Mouse (Mus musculus) CH12.LX (cell line): ENCODE data around the gene Foxp1. TPM values are rescaled to one million over a fixed set of nuclear protein-coding genes. Genes with fewer than 3 reads are reported as not detected.
A peak's percentile ranks its signal among the peaks of the same experiment; 100 is the strongest.

ENCODE experiments used
- DNase-seq: peaks from one replicate; pipeline ENCODE4 v3.0.0-alpha.2; 2013; ENCODE audit errors: extremely low read depth
- H3K27ac ChIP-seq: 2 replicates; pipeline ENCODE4 v1.5.1; 2012; ENCODE audit warnings: low read depth, mild to moderate bottlenecking, control low read depth, moderate library complexity; ENCODE audit not compliant: insufficient read depth
- H3K27me3 ChIP-seq: replicated peaks from 2 replicates; pipeline ENCODE3; 2012; ENCODE audit warnings: inconsistent platforms
- H3K36me3 ChIP-seq, 2 experiments: replicated peaks in 1 of 2; 2 replicates each; pipeline versions ENCODE3 to v1.6.1; 2012; ENCODE audit warnings: inconsistent platforms in 1 of 2, low read length in 1 of 2, mild to moderate bottlenecking in 1 of 2, mixed read lengths in 1 of 2, moderate library complexity in 1 of 2; ENCODE audit not compliant: control insufficient read depth in 1 of 2, insufficient read depth in 1 of 2
- H3K4me1 ChIP-seq, 2 experiments: 2 replicates each; pipeline ENCODE4 v1.6.1; 2012; ENCODE audit warnings: inconsistent platforms in 1 of 2, moderate library complexity in 1 of 2; ENCODE audit not compliant: insufficient read depth in 2 of 2, control insufficient read depth in 1 of 2
- H3K4me2 ChIP-seq: 2 replicates; pipeline ENCODE4 v1.6.1; 2012; ENCODE audit warnings: low read depth, mild to moderate bottlenecking, control low read depth; ENCODE audit not compliant: poor library complexity, insufficient read depth, severe bottlenecking
- H3K4me3 ChIP-seq, 3 experiments: fragments of 150-350 bp in 1 of 3; sonication (generic) in 1 of 3; replicated peaks in 1 of 3; 2 replicates each; pipeline versions ENCODE3 to v1.5.1; 2011 to 2012; ENCODE audit warnings: low read depth in 2 of 3, low read length in 2 of 3, mild to moderate bottlenecking in 2 of 3, moderate library complexity in 2 of 3, control low read depth in 1 of 3, improper control_type of control experiment in 1 of 3, inconsistent platforms in 1 of 3, mixed read lengths in 1 of 3; ENCODE audit not compliant: poor library complexity in 1 of 3
- H3K79me2 ChIP-seq: replicated peaks from 2 replicates; pipeline ENCODE4 v1.6.1; 2012; ENCODE audit warnings: mild to moderate bottlenecking, moderate library complexity; ENCODE audit not compliant: control insufficient read depth, poor library complexity, insufficient read depth, severe bottlenecking; ENCODE audit errors: extremely low read depth
- H3K9ac ChIP-seq: 2 replicates; pipeline ENCODE4 v1.6.1; 2012; ENCODE audit warnings: low read depth, mild to moderate bottlenecking, control low read depth, moderate library complexity; ENCODE audit not compliant: insufficient read depth
- H3K9me3 ChIP-seq: replicated peaks from 2 replicates; pipeline ENCODE3; 2012; ENCODE audit warnings: low read length, inconsistent platforms, mixed read lengths
- CHD1 ChIP-seq: IDR thresholded peaks from 2 replicates; pipeline ENCODE4 v1.6.1; 2012; ENCODE audit warnings: low read depth, low read length, improper control_type of control experiment, inconsistent platforms
- CHD2 ChIP-seq: IDR thresholded peaks from 2 replicates; pipeline ENCODE4 v1.6.1; 2011; ENCODE audit warnings: low read length, improper control_type of control experiment
- E2F4 ChIP-seq: IDR thresholded peaks from 2 replicates; pipeline ENCODE4 v1.6.1; 2011; ENCODE audit warnings: low read depth, low read length, improper control_type of control experiment; ENCODE audit not compliant: insufficient replicate concordance
- ETS1 ChIP-seq: conservative IDR thresholded peaks from 2 replicates; pipeline ENCODE4 v1.6.1; 2012; ENCODE audit warnings: low read depth, mild to moderate bottlenecking, inconsistent platforms, low read length, improper control_type of control experiment, moderate library complexity
- GABPA ChIP-seq: IDR thresholded peaks from 2 replicates; pipeline ENCODE4 v1.6.1; 2012; ENCODE audit warnings: low read depth, low read length, improper control_type of control experiment, inconsistent platforms; ENCODE audit not compliant: insufficient replicate concordance
- HCFC1 ChIP-seq: IDR thresholded peaks from 2 replicates; pipeline ENCODE4 v1.6.1; 2012; ENCODE audit warnings: low read depth, mild to moderate bottlenecking, inconsistent platforms, low read length, improper control_type of control experiment
- IRF4 ChIP-seq: IDR thresholded peaks from 2 replicates; pipeline ENCODE4 v1.6.1; 2014; ENCODE audit warnings: low read depth, mild to moderate bottlenecking, inconsistent platforms, low read length, improper control_type of control experiment
- JUN ChIP-seq: IDR thresholded peaks from 2 replicates; pipeline ENCODE4 v1.6.1; 2011; ENCODE audit warnings: low read depth, mild to moderate bottlenecking, low read length, improper control_type of control experiment, moderate library complexity; ENCODE audit not compliant: insufficient read depth
- KAT2A ChIP-seq: IDR thresholded peaks from 2 replicates; pipeline ENCODE4 v1.6.1; 2012; ENCODE audit warnings: low read length, improper control_type of control experiment, inconsistent platforms; ENCODE audit not compliant: insufficient replicate concordance
- MAFK ChIP-seq: IDR thresholded peaks from 2 replicates; pipeline ENCODE4 v1.6.1; 2011; ENCODE audit warnings: low read length, improper control_type of control experiment; ENCODE audit not compliant: insufficient replicate concordance
- MAX ChIP-seq: IDR thresholded peaks from 2 replicates; pipeline ENCODE4 v1.6.1; 2011; ENCODE audit warnings: low read length, improper control_type of control experiment
- MAZ ChIP-seq: IDR thresholded peaks from 2 replicates; pipeline ENCODE4 v1.6.1; 2012; ENCODE audit warnings: low read depth, mild to moderate bottlenecking, inconsistent platforms, low read length, improper control_type of control experiment, moderate library complexity
- MYC ChIP-seq: IDR thresholded peaks from 2 replicates; pipeline ENCODE4 v1.6.1; 2011; ENCODE audit warnings: low read depth, mild to moderate bottlenecking, improper control_type of control experiment, low read length
- NELFE ChIP-seq: IDR thresholded peaks from 2 replicates; pipeline ENCODE4 v1.6.1; 2011; ENCODE audit warnings: low read depth, low read length, improper control_type of control experiment
- POLR2AphosphoS2 ChIP-seq: IDR thresholded peaks from 2 replicates; pipeline ENCODE4 v1.6.1; 2011; ENCODE audit warnings: low read depth, low read length, improper control_type of control experiment
- RAD21 ChIP-seq: IDR thresholded peaks from 2 replicates; pipeline ENCODE4 v1.6.1; 2011; ENCODE audit warnings: low read depth, mild to moderate bottlenecking, low read length, improper control_type of control experiment, moderate library complexity
- SIN3A ChIP-seq: IDR thresholded peaks from 2 replicates; pipeline ENCODE4 v1.6.1; 2012; ENCODE audit warnings: low read length, improper control_type of control experiment, inconsistent platforms
- SMC3 ChIP-seq: IDR thresholded peaks from 2 replicates; pipeline ENCODE4 v1.6.1; 2011; ENCODE audit warnings: low read depth, low read length, improper control_type of control experiment
- USF1 ChIP-seq: IDR thresholded peaks from 2 replicates; pipeline ENCODE4 v1.6.1; 2014; ENCODE audit warnings: low read depth, mild to moderate bottlenecking, inconsistent platforms, low read length, improper control_type of control experiment
- USF2 ChIP-seq: conservative IDR thresholded peaks from 2 replicates; pipeline ENCODE4 v1.6.1; 2011; ENCODE audit warnings: low read depth, low read length, improper control_type of control experiment
- ZC3H11A ChIP-seq: IDR thresholded peaks from 2 replicates; pipeline ENCODE4 v1.6.1; 2012; ENCODE audit warnings: low read depth, mild to moderate bottlenecking, inconsistent platforms, low read length, improper control_type of control experiment
- ZMIZ1 ChIP-seq: IDR thresholded peaks from 2 replicates; pipeline ENCODE4 v1.6.1; 2012; ENCODE audit warnings: low read depth, mild to moderate bottlenecking, inconsistent platforms, low read length, improper control_type of control experiment
- ZNF384 ChIP-seq: IDR thresholded peaks from 2 replicates; pipeline ENCODE4 v1.6.1; 2012; ENCODE audit warnings: low read depth, low read length, improper control_type of control experiment, inconsistent platforms
- dilution Hi-C: fragments of 300-500 bp; cut with MboI; formaldehyde crosslinking; loops from 2 replicates; pipeline ENCODE4 v1.14.3; 2020; ENCODE audit warnings: low sequenced_read_pairs; ENCODE audit not compliant: extremely low pct_unique_long_range_greater_than_20kb, extremely low pct_ligation_motif_present
- in situ Hi-C: fragments of 300-500 bp; cut with MboI; formaldehyde crosslinking; loops from 3 replicates; pipeline ENCODE4 v1.14.3; 2019; ENCODE audit warnings: low sequenced_read_pairs, low pct_ligation_motif_present, low pct_unique_long_range_greater_than_20kb, mixed read lengths
- polyA plus RNA-seq: library from polyadenylated mRNA; unstranded; fragments of >175 nt; gene quantifications from 2 replicates; pipeline ENCODE4 v1.2.1, GENCODE M21; 2012; ENCODE audit warnings: low read depth; ENCODE audit not compliant: insufficient read length
- total RNA-seq, 2 experiments: library from RNA; depleted of rRNA; stranded (reverse); fragments of 300-350 nt in 1 of 2; fragments of >200 nt in 1 of 2; gene quantifications; 2 replicates each; pipeline ENCODE4 v1.2.3; 2012 to 2014

Foxp1 gene
- total and polyA plus RNA-seq, 3 experiments: 66.5 to 105 (median 87.4) TPM

GRCm38 (mm10) chr6:99029438-99029837, 493.1 kb downstream of the Foxp1 start:
- peak overlapping the region in 1 of 3 experiments; percentile 57 for H3K4me3 ChIP-seq
- H3K27ac ChIP-seq: no peak overlapping the region
- dilution Hi-C loops: no loop called here

DNA sequence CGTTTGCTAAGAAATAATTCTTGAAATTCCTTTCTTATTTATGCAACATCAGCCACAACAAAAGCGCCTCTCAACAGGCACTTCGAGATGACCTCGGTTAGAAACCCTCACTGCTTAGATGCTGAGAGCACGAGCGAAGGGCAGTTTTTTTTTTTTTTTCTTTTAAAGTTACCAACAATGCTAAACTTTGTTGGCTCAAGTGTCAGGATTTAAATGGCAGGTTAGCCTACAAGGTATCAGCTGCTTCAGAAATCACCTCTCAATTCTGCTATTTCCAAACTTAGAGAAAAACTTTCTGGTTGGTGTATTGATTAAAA, 493.6 kb downstream of the Foxp1 start:
- dilution Hi-C loops (no loop called here), in situ Hi-C loops (no loop called here)
- Histone ChIP-seq H3K79me2 (peaks cover 90% of the 10 kb centered on the region), H3K9me3 (no peaks in the 10 kb centered on the region), H3K4me2 (peak overlapping the region; percentile 94), H3K27me3 (no peaks in the 10 kb centered on the region), H3K9ac (peak overlapping the region; percentile 96), H3K4me3 (peak overlapping the region; percentile 57 to 89 (median 79)), H3K27ac (peak overlapping the region; percentile 92), H3K36me3 (peaks cover 3 to 6% of the 10 kb centered on the region in 2 experiments), H3K4me1 (peaks cover 6 to 46% of the 10 kb centered on the region in 2 experiments)
- DNase-seq: no peak
- peak; percentile 88 for TF ChIP-seq SIN3A
- TF ChIP-seq JUN: no peak
- TF ChIP-seq RAD21: no peak
- TF ChIP-seq ZC3H11A: no peak
- TF ChIP-seq KAT2A: no peak
- TF ChIP-seq HCFC1: peak; percentile 12; the same call in 1 of the 2 replicates
- no peak for TF ChIP-seq ZMIZ1
- peak; percentile 52; the same call in 1 of the 2 replicates for TF ChIP-seq CHD1
- no peak for TF ChIP-seq USF2
- no peak; the same call in 1 of the 2 replicates for TF ChIP-seq MAX
- TF ChIP-seq ZNF384: peak; percentile 61
- TF ChIP-seq CHD2: no peak
- no peak for TF ChIP-seq E2F4
- peak; percentile 8; the same call in 1 of the 2 replicates for TF ChIP-seq NELFE

More at GRCm38 (mm10) chr6:99029438-99029837, 493.1 kb downstream of the Foxp1 start:
- Histone ChIP-seq H3K27me3 (no peaks in the 10 kb centered on the region), H3K36me3 (peaks cover 8 to 11% of the 10 kb centered on the region in 2 experiments), H3K4me2 (peak overlapping the region; percentile 45), H3K9ac (peak overlapping the region; percentile 38; the same call in 1 of the 2 replicates), H3K4me1 (peaks cover 6 to 51% of the 10 kb centered on the region in 2 experiments), H3K9me3 (no peaks in the 10 kb centered on the region), H3K79me2 (peaks cover 89% of the 10 kb centered on the region)
- in situ Hi-C loops: no loop called here
- no peak for TF ChIP-seq IRF4
- TF ChIP-seq POLR2AphosphoS2: no peak
- TF ChIP-seq MYC: no peak
- no peak for TF ChIP-seq ETS1
- TF ChIP-seq CHD1: no peak
- TF ChIP-seq ZNF384: no peak
- TF ChIP-seq HCFC1: no peak
- no peak for TF ChIP-seq MAFK
- TF ChIP-seq SMC3: no peak
- no peak for TF ChIP-seq NELFE
- no peak for TF ChIP-seq GABPA
- TF ChIP-seq USF1: no peak
- no peak for TF ChIP-seq MAZ
- no peak for DNase-seq
